Mouse (Mus musculus): ENCODE measurements around the gene Bri3. TPM values are rescaled to one million over a fixed set of nuclear protein-coding genes. Genes with fewer than 3 reads are reported as not detected.

Bri3 gene
- total and polyA plus RNA-seq, 2 experiments from 2014 or later: 18.2 to 114 TPM

- TF ChIP-seq CTCF (IDR thresholded peaks at IDR 0.05; ENCODE audit: low read depth): no peak
- 3% methylated on average over 81 of the region's 84 CpGs for WGBS
- no peaks in the 10 kb centered on the region for H3K9me3 ChIP-seq (ENCODE audit: low read length)
- H3K27ac ChIP-seq: peak overlapping the region; percentile 88
- no peaks in the 10 kb centered on the region for H3K27me3 ChIP-seq (ENCODE audit: insufficient read depth, low read length)
- H3K4me1 ChIP-seq (ENCODE audit: insufficient read depth, low read length): peaks cover 32% of the 10 kb centered on the region
- H3K36me3 ChIP-seq (ENCODE audit: insufficient read depth, low read length): no peaks in the 10 kb centered on the region
- H3K4me2 ChIP-seq (ENCODE audit: low read depth, low read length): peak overlapping the region; percentile 73
- DNase-seq (ENCODE audit: low spot score) (peak; percentile 92), ATAC-seq (peak; percentile 84)
- peak overlapping the region; percentile 96 for H3K9ac ChIP-seq (replicated peaks; ENCODE audit: low read length)
- peak overlapping the region; percentile 97 for H3K4me3 ChIP-seq (ENCODE audit: low read length)
Measured at GRCm38 (mm10) chr5:144254811-144255631, 10.8 kb downstream of the Bri3 start.

- H3K4me2 ChIP-seq (ENCODE audit: low read depth, low read length): peak overlapping the region; percentile 73
- no peaks in the 10 kb centered on the region for H3K27me3 ChIP-seq (ENCODE audit: insufficient read depth, low read length)
- peak overlapping the region; percentile 88 for H3K27ac ChIP-seq
- peak overlapping the region; percentile 97 for H3K4me3 ChIP-seq (ENCODE audit: low read length)
- H3K36me3 ChIP-seq (ENCODE audit: insufficient read depth, low read length): peaks cover 3% of the 10 kb centered on the region; the same call in 1 of the 2 replicates
- 0 out of 2 replicates have a peak, but pooled peaks have one; percentile 13 for TF ChIP-seq CTCF (IDR thresholded peaks at IDR 0.05; ENCODE audit: low read depth)
- under 1% methylated on average over 38 of the region's 40 CpGs for WGBS
- H3K4me1 ChIP-seq (ENCODE audit: insufficient read depth, low read length): peaks cover 32% of the 10 kb centered on the region
- peak; percentile 67 for ATAC-seq
- H3K9ac ChIP-seq (replicated peaks; ENCODE audit: low read length): peak overlapping the region; percentile 96
- no peaks in the 10 kb centered on the region for H3K9me3 ChIP-seq (ENCODE audit: low read length)
- peak; percentile 57 for DNase-seq (ENCODE audit: low spot score)
Measured at GRCm38 (mm10) chr5:144255632-144256540, 11.6 kb downstream of the Bri3 start.

GRCm38 (mm10) chr5:144256541-144256870 lies 12.3 kb downstream of the Bri3 start:
- Histone ChIP-seq H3K27ac (peak overlapping the region; percentile 88), H3K4me2 (ENCODE audit: low read depth, low read length) (peak overlapping the region; percentile 73), H3K9ac (replicated peaks; ENCODE audit: low read length) (peak overlapping the region; percentile 96), H3K27me3 (ENCODE audit: insufficient read depth, low read length) (no peaks in the 10 kb centered on the region), H3K36me3 (ENCODE audit: insufficient read depth, low read length) (peaks cover 4% of the 10 kb centered on the region; the same call in 1 of the 2 replicates), H3K9me3 (ENCODE audit: low read length) (no peaks in the 10 kb centered on the region), H3K4me3 (ENCODE audit: low read length) (peak overlapping the region; percentile 97), H3K4me1 (ENCODE audit: insufficient read depth, low read length) (peaks cover 32% of the 10 kb centered on the region)
- no peak for TF ChIP-seq CTCF (IDR thresholded peaks at IDR 0.05; ENCODE audit: low read depth)
- no peak for DNase-seq (ENCODE audit: low spot score)
- ATAC-seq: no peak
- 9% methylated on average over 7 of the region's 7 CpGs for WGBS

- H3K27ac ChIP-seq: 0 out of 2 replicates have a peak overlapping the region, but pooled peaks have one; percentile 88
Measured at GRCm38 (mm10) chr5:144256888-144257287, 12.7 kb downstream of the Bri3 start.

GRCm38 (mm10) chr5:144257451-144258110 lies 13.3 kb downstream of the Bri3 start:
- Histone ChIP-seq H3K27me3 (ENCODE audit: insufficient read depth, low read length) (no peaks in the 10 kb centered on the region), H3K9ac (replicated peaks; ENCODE audit: low read length) (0 out of 2 replicates have a peak overlapping the region, but pooled peaks have one; percentile 96), H3K36me3 (ENCODE audit: insufficient read depth, low read length) (peaks cover 4% of the 10 kb centered on the region; the same call in 1 of the 2 replicates), H3K4me3 (ENCODE audit: low read length) (peak overlapping the region; percentile 11), H3K4me2 (ENCODE audit: low read depth, low read length) (peak overlapping the region; percentile 73), H3K27ac (no peak overlapping the region), H3K4me1 (ENCODE audit: insufficient read depth, low read length) (peaks cover 32% of the 10 kb centered on the region), H3K9me3 (ENCODE audit: low read length) (no peaks in the 10 kb centered on the region)
- WGBS: 75% methylated on average over 3 of the region's 3 CpGs
- no peak for ATAC-seq
- peak; percentile 33; the same call in 1 of the 2 replicates for TF ChIP-seq CTCF (IDR thresholded peaks at IDR 0.05; ENCODE audit: low read depth)
- DNase-seq (ENCODE audit: low spot score): no peak

More at GRCm38 (mm10) chr5:144256888-144257287, 12.7 kb downstream of the Bri3 start:
- peak overlapping the region; percentile 97 for H3K4me3 ChIP-seq (ENCODE audit: low read length)
- H3K27me3 ChIP-seq (ENCODE audit: insufficient read depth, low read length): no peaks in the 10 kb centered on the region
- H3K4me1 ChIP-seq (ENCODE audit: insufficient read depth, low read length): peaks cover 32% of the 10 kb centered on the region
- H3K9me3 ChIP-seq (ENCODE audit: low read length): no peaks in the 10 kb centered on the region
- WGBS: 40% methylated on average over 1 of the region's 1 CpGs
- no peak for TF ChIP-seq CTCF (IDR thresholded peaks at IDR 0.05; ENCODE audit: low read depth)
- H3K9ac ChIP-seq (replicated peaks; ENCODE audit: low read length): peak overlapping the region; percentile 96; the same call in 1 of the 2 replicates
- DNase-seq (ENCODE audit: low spot score): no peak
- peak overlapping the region; percentile 73 for H3K4me2 ChIP-seq (ENCODE audit: low read depth, low read length)
- peaks cover 4% of the 10 kb centered on the region; the same call in 1 of the 2 replicates for H3K36me3 ChIP-seq (ENCODE audit: insufficient read depth, low read length)
- ATAC-seq: no peak

GRCm38 (mm10) chr5:144258131-144258611 lies 13.9 kb downstream of the Bri3 start:
- Histone ChIP-seq H3K4me2 (ENCODE audit: low read depth, low read length) (peak overlapping the region; percentile 73), H3K4me3 (ENCODE audit: low read length) (peak overlapping the region; percentile 11), H3K27me3 (ENCODE audit: insufficient read depth, low read length) (no peaks in the 10 kb centered on the region), H3K4me1 (ENCODE audit: insufficient read depth, low read length) (peaks cover 32% of the 10 kb centered on the region), H3K27ac (no peak overlapping the region), H3K36me3 (ENCODE audit: insufficient read depth, low read length) (peaks cover 4% of the 10 kb centered on the region; the same call in 1 of the 2 replicates), H3K9me3 (ENCODE audit: low read length) (no peaks in the 10 kb centered on the region), H3K9ac (replicated peaks; ENCODE audit: low read length) (0 out of 2 replicates have a peak overlapping the region, but pooled peaks have one; percentile 21)
- DNase-seq (ENCODE audit: low spot score) (no peak), ATAC-seq (no peak)
- WGBS: 33% methylated on average over 14 of the region's 14 CpGs
- no peak for TF ChIP-seq CTCF (IDR thresholded peaks at IDR 0.05; ENCODE audit: low read depth)
